Mouse (Mus musculus) cerebellum, adult 2 months (tissue): ENCODE results near the gene Slu7.

Experiments used
- CTCF ChIP-seq: fragments of 200-500 bp; IDR thresholded peaks from 2 replicates; pipeline ENCODE4 v1.5.1; 2011; ENCODE audit warnings: low read depth, mild to moderate bottlenecking, control low read depth, low read length, moderate library complexity, borderline replicate concordance; ENCODE audit not compliant: insufficient read depth
- POLR2A ChIP-seq: fragments of 200-500 bp; IDR thresholded peaks from 2 replicates; pipeline ENCODE4 v1.6.1; 2011; ENCODE audit warnings: low read length, control low read depth, borderline replicate concordance; ENCODE audit not compliant: insufficient read depth

DNA sequence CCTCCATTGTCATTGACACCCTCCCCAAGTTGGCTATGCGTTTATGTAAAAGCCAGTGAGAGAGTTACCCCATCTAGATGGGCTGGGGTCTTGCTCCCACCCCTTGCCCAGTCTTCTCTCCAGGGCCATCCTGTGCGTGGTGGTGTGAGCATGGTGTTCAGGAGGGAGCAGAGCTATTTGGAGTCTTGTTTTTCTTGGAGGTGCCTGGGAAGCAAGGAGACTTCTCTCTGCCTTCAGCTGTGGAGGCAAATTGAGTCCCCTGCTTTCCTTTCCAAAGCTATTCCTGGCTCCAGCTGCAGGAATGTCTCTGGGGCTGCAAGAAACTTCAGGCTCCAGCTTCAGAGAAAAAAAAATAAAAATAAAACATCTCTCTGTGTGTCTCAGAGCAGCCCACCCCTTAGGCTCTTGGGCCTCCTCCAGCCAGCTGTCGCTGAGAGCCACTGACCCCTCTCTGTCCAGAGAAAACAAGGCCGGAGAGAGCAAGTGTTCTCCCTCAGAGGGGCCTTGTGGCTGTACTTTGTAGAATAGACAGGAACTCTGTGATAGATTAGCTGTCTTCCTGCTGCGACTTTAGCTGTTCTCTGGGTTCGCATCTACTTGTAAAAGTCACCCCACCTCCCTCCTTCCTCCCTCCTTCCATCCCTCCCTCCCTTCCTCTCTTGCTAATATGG, 49.7 kb downstream of the Slu7 start:
- TF ChIP-seq CTCF (no peak), POLR2A (no peak)
